Mouse (Mus musculus) kidney, adult 9 months (tissue): ENCODE measurements at regions not wholly inside any gene's neighbourhood (a gene's known extent, or its start where the extent isn't known, plus 50 kb on each side); places are given as distances from the start of the nearest gene placed in this dataset.

Source experiments
- DNase-seq: peaks from one replicate; pipeline ENCODE4 v3.0.0; 2022

DNA sequence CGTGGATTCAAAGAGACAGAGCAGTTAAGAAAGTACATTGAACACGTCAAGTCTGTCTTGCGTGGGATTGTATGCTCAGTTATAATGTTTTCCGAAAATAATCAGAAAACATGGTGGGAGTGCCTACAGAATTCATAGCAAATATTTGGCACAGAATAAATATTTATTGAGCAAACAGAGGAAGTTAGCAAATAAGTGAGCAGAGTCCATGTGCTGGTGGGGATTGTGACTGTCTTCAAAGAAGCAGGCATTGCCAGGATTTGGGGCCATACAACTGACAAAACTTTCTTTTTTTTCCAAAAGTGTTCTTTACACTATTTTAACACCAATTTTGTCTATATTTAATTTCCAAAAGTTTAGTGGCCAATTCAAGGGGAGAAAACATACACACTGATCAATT is 1729.8 kb downstream of the AI429214 start:
- DNase-seq = no peak

DNA sequence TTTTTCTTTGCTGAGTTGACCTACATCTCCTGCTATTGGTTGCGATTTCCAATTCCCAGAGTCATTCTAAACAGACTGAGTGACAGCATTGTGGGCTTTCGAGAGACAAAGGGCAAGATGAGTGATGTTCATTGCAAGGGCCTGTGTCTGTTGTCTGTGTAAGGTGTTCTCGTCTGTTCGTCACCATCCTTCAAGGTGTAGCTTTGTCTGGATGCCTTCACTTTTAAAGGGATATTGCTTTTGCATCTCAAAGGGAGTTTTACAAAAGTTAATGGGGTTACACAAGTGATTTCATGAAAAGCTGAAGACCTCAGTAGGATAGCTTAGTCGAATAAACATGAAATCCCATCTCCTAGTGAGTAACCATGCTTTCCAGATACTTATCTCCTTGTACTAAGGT is 1731.9 kb downstream of the AI429214 start:
- no peak for DNase-seq

DNA sequence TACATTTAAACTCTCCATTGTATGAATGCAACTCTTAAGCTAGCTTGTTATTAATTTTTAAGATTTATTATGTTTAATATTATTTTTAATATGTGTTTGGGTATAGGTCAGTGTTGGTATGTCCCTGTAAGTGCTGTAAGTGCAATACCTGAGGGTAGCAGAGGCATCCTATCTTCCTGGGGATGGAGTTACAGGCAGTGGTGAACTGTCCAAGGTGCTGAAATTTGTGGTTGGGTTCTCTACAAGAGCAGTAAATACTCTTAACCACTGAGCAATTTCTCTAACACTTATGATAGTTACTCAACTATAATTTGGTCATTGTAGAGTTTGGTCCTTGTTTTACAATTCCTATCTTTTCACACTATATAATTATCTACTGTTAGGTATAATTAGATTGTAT is 1753.7 kb downstream of the AI429214 start:
- DNase-seq = peak; percentile 4

DNA sequence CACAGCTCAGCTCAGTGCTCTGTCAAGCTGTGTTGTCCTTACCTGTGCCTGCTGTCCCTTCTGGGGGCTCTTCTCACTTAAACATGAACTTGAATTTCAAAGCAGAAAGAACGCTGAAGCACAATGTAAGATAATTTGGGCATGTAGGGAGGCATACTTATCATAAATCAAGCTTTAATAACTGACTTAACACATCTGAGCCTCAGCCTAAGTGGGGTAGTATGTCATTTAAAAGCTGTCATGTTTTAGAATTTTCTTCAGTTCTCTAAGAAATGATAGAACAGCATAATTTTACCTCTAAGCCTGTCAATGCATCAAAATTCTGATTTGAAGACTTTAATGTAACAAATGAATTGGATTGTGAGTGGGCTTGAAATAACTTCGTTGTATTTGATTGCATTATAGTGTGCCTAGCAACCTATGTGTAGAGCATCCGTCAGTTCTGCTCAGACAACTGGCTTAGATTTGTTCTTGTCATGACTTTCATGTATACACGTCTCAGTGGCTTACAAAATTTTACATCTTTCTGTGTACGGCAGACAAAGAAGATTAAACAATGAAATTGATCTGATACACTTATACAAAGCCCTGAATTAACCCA is 1773.3 kb downstream of the AI429214 start:
- no peak for DNase-seq

DNA sequence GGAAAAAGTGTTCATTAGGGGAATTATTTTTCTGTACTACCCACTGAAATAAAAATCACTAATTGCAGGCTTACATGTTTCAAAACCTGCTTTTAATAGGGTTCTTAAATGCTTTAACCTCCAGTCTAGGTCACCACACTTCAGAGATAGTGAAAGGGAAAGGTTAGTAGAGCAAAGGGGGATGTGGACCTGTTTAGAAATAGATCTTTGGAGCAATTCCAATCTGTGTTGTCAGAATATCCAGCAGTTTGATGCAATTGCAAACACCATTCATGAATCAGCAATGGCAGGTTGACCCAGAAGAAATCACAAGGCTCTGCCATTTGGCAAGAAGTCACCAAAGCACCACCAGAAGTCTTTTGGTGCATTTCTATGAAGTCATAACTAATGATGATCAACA is 1819.1 kb downstream of the AI429214 start:
- DNase-seq = no peak

DNA sequence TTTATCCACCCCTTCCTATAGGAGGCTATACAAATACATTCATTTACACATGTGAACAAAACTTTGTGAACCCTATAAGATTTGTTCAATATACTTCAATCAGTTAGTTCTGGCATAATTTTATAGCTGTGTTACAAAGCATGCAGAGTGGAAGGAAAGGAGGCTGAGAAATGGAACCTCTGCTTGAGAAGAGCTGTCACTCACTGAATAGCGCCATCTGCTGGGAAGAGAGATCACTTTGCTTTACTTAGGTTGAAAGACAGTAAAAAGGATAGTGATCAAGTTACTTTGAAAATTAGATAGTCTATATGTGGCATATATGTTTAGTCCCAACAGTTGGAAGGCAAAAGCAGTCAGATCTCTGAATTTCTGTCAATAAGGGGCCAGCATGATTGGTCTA is 1824.8 kb downstream of the AI429214 start:
- peak; percentile 35 for DNase-seq

DNA sequence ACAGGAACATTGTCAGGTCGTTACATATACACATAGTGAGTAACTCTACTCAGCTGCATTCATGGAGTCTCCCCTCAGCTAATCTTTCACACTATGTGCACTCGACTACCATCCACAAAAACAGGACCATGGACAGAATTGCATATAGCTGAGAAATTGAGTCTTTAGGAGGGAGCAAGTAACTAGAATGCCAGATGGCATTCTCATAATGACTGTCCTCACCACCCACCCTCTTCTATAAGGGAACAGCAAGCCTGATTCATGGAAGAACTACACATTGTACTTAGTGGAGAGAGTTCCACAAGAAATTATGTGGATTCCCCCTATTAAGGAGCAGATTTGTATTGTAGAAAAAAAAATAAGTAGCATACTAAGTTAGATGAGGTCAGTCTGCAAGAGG is 1813.4 kb upstream of the Adam24 start:
- DNase-seq = no peak

DNA sequence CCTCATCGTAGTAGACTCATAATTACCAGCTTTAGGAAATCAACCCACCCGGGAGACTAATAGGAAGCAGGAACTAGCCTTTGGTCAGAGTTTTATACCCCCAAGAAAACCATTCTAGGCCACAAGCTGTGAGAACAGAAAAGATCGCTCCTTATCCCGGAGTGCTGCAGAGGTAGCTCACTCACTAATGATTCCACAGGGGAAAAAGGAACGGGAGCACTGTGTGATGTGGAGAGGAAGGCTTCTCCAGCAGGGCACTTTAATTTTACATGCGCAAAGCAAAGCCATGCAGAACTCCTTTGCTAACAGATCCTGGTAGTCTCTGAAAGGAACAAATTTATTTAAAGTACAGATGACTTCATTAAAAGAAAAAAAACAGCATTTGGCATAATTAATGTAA is 1807.5 kb upstream of the Adam24 start:
- DNase-seq = no peak
